ENCODE assay signal across 12 mouse cellular contexts in genomic region chr13:99484905-99485304, GRCm38 (mm10). TPM values are rescaled to one million over a fixed set of nuclear protein-coding genes. Genes with fewer than 3 reads are reported as not detected.
A peak's percentile ranks its signal among the peaks of the same experiment; 100 is the strongest.
DNase-seq lines count a peak whose midpoint lies in the region; ATAC-seq and TF ChIP-seq lines count a peak whose summit lies in the region.
"Had no signal": no experiment of that assay in that cellular context is flagged by ENCODE, and none has a peak within 500 bp of the region (broad histone marks: within the 10 kb centered on the region; RNA-seq: fewer than 3 reads in every experiment).

No protein-coding gene starts in this region.

- ATAC-seq in hindbrain, embryonic 11.5 days (ENCODE audit: low FRiP score) = no peak
- ATAC-seq in hindbrain, embryonic 16.5 days = no peak

- H3K27ac ChIP-seq in hindbrain, embryonic 11.5 days (ENCODE audit: low read depth, low read length) = 0 out of 2 replicates have a peak overlapping the region, but pooled peaks have one; percentile 11
- H3K27ac ChIP-seq in hindbrain, embryonic 16.5 days (ENCODE audit: low read depth, low read length) = no peak overlapping the region
- peak overlapping the region; percentile 91 for H3K27ac ChIP-seq in cerebellum, adult 2 months (ENCODE audit: insufficient read depth, low read length)
- H3K27ac ChIP-seq in small intestine, adult 2 months (ENCODE audit: insufficient read depth, low read depth, low read length) = peak overlapping the region; percentile 16; the same call in 1 of the 2 replicates
- H3K27ac ChIP-seq: neural tube, embryonic 13.5 days had no signal

- no peak overlapping the region for H3K4me2 ChIP-seq in hindbrain, embryonic 11.5 days (replicated peaks; ENCODE audit: low read depth, low read length)
- no peak overlapping the region for H3K4me2 ChIP-seq in hindbrain, embryonic 16.5 days (ENCODE audit: low read length)
- H3K4me2 ChIP-seq: heart, embryonic 12.5 days; neural tube, embryonic 13.5 days had no signal

- TF ChIP-seq POLR2A in cerebellum, adult 2 months (IDR thresholded peaks at IDR 0.05; ENCODE audit: borderline replicate concordance, insufficient read depth, low read length) = no peak
- TF ChIP-seq POLR2A in small intestine, adult 2 months (IDR thresholded peaks at IDR 0.05; ENCODE audit: low read depth, low read length) = no peak

- TF ChIP-seq CTCF in cerebellum, adult 2 months (IDR thresholded peaks at IDR 0.05; ENCODE audit: borderline replicate concordance, insufficient read depth, low read depth, low read length) = no peak
- no peak for TF ChIP-seq CTCF in small intestine, adult 2 months (IDR thresholded peaks at IDR 0.05; ENCODE audit: extremely low read depth, insufficient read length, insufficient replicate concordance, low read depth, low read length)

- H3K9me3 ChIP-seq in hindbrain, embryonic 11.5 days (ENCODE audit: control insufficient read depth, low read length) = no peaks in the 10 kb centered on the region
- H3K9me3 ChIP-seq in hindbrain, embryonic 16.5 days (ENCODE audit: control insufficient read depth, low read length) = no peaks in the 10 kb centered on the region
- H3K9me3 ChIP-seq: heart, embryonic 12.5 days; neural tube, embryonic 13.5 days had no signal

- 82% methylated on average over 10 of the region's 10 CpGs for WGBS in hindbrain, embryonic 11.5 days
- WGBS in hindbrain, embryonic 16.5 days = 56% methylated on average over 10 of the region's 10 CpGs
- WGBS in cerebellum, adult 2 months = 11% methylated on average over 10 of the region's 10 CpGs
- 76% methylated on average over 10 of the region's 10 CpGs for WGBS in small intestine, adult 2 months

- 0 out of 2 replicates have a peak, but pooled peaks cover 5% of the 10 kb centered on the region for H3K36me3 ChIP-seq in hindbrain, embryonic 11.5 days (ENCODE audit: control insufficient read depth, insufficient read depth, low read length)
- no peaks in the 10 kb centered on the region; the same call in 1 of the 2 replicates for H3K36me3 ChIP-seq in hindbrain, embryonic 16.5 days (ENCODE audit: control insufficient read depth, insufficient read depth, low read length)
- H3K36me3 ChIP-seq in small intestine, adult 2 months (ENCODE audit: control insufficient read depth, insufficient read depth, low read length) = no peaks in the 10 kb centered on the region

- no peak overlapping the region for H3K4me3 ChIP-seq in hindbrain, embryonic 11.5 days (ENCODE audit: low read depth, low read length)
- H3K4me3 ChIP-seq in hindbrain, embryonic 16.5 days (ENCODE audit: low read length) = no peak overlapping the region
- H3K4me3 ChIP-seq in cerebellum, adult 2 months (replicated peaks; ENCODE audit: insufficient read depth, low read depth, low read length) = no peak overlapping the region
- H3K4me3 ChIP-seq in small intestine, adult 2 months (ENCODE audit: low read depth, low read length) = no peak overlapping the region
- H3K4me3 ChIP-seq: erythroblast, embryonic 14.5 days; heart, embryonic 12.5 days; neural tube, embryonic 13.5 days had no signal

- H3K4me1 ChIP-seq in hindbrain, embryonic 11.5 days (replicated peaks; ENCODE audit: control insufficient read depth, insufficient read depth, low read length) = no peaks in the 10 kb centered on the region
- peaks cover 21% of the 10 kb centered on the region for H3K4me1 ChIP-seq in hindbrain, embryonic 16.5 days (ENCODE audit: control insufficient read depth, insufficient read depth, low read depth, low read length)
- peaks cover 42% of the 10 kb centered on the region for H3K4me1 ChIP-seq in cerebellum, adult 2 months (ENCODE audit: control insufficient read depth, insufficient read depth, low read length)
- no peaks in the 10 kb centered on the region for H3K4me1 ChIP-seq in small intestine, adult 2 months (ENCODE audit: control insufficient read depth, insufficient read depth, insufficient read length, low read length)

- DNase-seq in hindbrain, embryonic 11.5 days (ENCODE audit: low spot score) = no peak
- DNase-seq in cerebellum, adult 2 months = peak; percentile 65 to 78
- DNase-seq in cerebellum, postnatal 25 days = peak; percentile 62 to 71
- no peak for DNase-seq in adrenal gland, postnatal 10 days
- no peak for DNase-seq in liver
- DNase-seq: right cerebral cortex, postnatal 25 days; thymus, postnatal 4 days had no signal

- H3K27me3 ChIP-seq in hindbrain, embryonic 11.5 days (ENCODE audit: control insufficient read depth, insufficient read depth, low read length) = no peaks in the 10 kb centered on the region
- H3K27me3 ChIP-seq in hindbrain, embryonic 16.5 days (replicated peaks; ENCODE audit: control insufficient read depth, insufficient read depth, low read length) = no peaks in the 10 kb centered on the region
- H3K27me3 ChIP-seq in cerebellum, adult 2 months (ENCODE audit: control insufficient read depth, insufficient read depth, low read length) = no peaks in the 10 kb centered on the region
- no peaks in the 10 kb centered on the region for H3K27me3 ChIP-seq in small intestine, adult 2 months (ENCODE audit: control insufficient read depth, insufficient read depth, low read length)
- H3K27me3 ChIP-seq: heart, embryonic 12.5 days; neural tube, embryonic 13.5 days had no signal

- H3K9ac ChIP-seq in hindbrain, embryonic 11.5 days (ENCODE audit: low read depth, low read length) = no peak overlapping the region
- no peak overlapping the region for H3K9ac ChIP-seq in hindbrain, embryonic 16.5 days (ENCODE audit: low read depth, low read length)
- H3K9ac ChIP-seq: heart, embryonic 12.5 days; neural tube, embryonic 13.5 days had no signal

RNA-seq across cellular contexts. Expression of gene Map1b, which starts 31.4 kb away (rescaled TPM):
- polyA plus RNA-seq in hindbrain, embryonic 11.5 days (2014; fragmentation: Nextera tagmentation; extraction: Ambion mirVana) = 1,051 and 1,521 TPM in 2 replicates
- 1,907 and 2,195 TPM in 2 replicates for polyA plus RNA-seq in hindbrain, embryonic 16.5 days (2015; fragmentation: Nextera tagmentation; extraction: Ambion mirVana)
- 155 and 166 TPM in 2 replicates for polyA plus RNA-seq in cerebellum, adult 2 months (2012; rRNA removed)
- 0.55 and 0.74 TPM in 2 replicates for polyA plus RNA-seq in small intestine, adult 2 months (2012; rRNA removed)
- 10 to 100 TPM; 58.6 to 87.4 TPM for total RNA-seq in adrenal gland, postnatal 10 days (2021)
- polyA plus RNA-seq: erythroblast, embryonic 14.5 days had no signal

Comparison
In these comparisons a context has a peak if more than half of its experiments do, and no peak if none do; other contexts are left out.
1. DNase-seq: peak in cerebellum, adult 2 months (2 of 2) and cerebellum, postnatal 25 days (2 of 2); none in hindbrain, embryonic 11.5 days (single experiment), adrenal gland, postnatal 10 days (single experiment) and liver (single experiment).
2. RNA of gene Map1b, which starts 31.4 kb away (polyA plus RNA-seq): 1,907 to 2,195 TPM in hindbrain, embryonic 16.5 days, 1,051 to 1,521 TPM in hindbrain, embryonic 11.5 days and 155 to 166 TPM in cerebellum, adult 2 months; 0.55 to 0.74 TPM in small intestine, adult 2 months; every median in the first group is over 10 times any median in the second.